Mouse (Mus musculus): ENCODE measurements at regions not wholly inside any gene's neighbourhood (a gene's known extent, or its start where the extent isn't known, plus 50 kb on each side); places are given as distances from the start of the nearest gene placed in this dataset.

GRCm38 (mm10) chr15:11529819-11530810 is 130.7 kb upstream of the Tars start:
- Histone ChIP-seq H3K4me3 (ENCODE audit: low read length) (no peak overlapping the region), H3K27ac (ENCODE audit: low read length) (no peak overlapping the region), H3K9me3 (ENCODE audit: control insufficient read depth, low read length) (no peaks in the 10 kb centered on the region), H3K27me3 (ENCODE audit: control insufficient read depth, insufficient read depth, low read depth, low read length) (no peaks in the 10 kb centered on the region), H3K36me3 (ENCODE audit: control insufficient read depth, insufficient read depth, low read length) (no peaks in the 10 kb centered on the region), H3K4me2 (ENCODE audit: low read depth, low read length) (no peak overlapping the region), H3K4me1 (replicated peaks; ENCODE audit: control insufficient read depth, insufficient read depth, low read length) (no peaks in the 10 kb centered on the region), H3K9ac (ENCODE audit: low read length) (no peak overlapping the region)
- 48% methylated on average over 8 of the region's 8 CpGs for WGBS
- ATAC-seq (ENCODE audit: low read depth), result no peak

GRCm38 (mm10) chr15:11524337-11525106 is 125.1 kb upstream of the Tars start:
- Histone ChIP-seq H3K27me3 (ENCODE audit: control insufficient read depth, insufficient read depth, low read depth, low read length) (no peaks in the 10 kb centered on the region), H3K4me3 (ENCODE audit: low read length) (no peak overlapping the region), H3K9me3 (ENCODE audit: control insufficient read depth, low read length) (no peaks in the 10 kb centered on the region), H3K27ac (ENCODE audit: low read length) (no peak overlapping the region), H3K4me1 (replicated peaks; ENCODE audit: control insufficient read depth, insufficient read depth, low read length) (no peaks in the 10 kb centered on the region), H3K4me2 (ENCODE audit: low read depth, low read length) (no peak overlapping the region), H3K36me3 (ENCODE audit: control insufficient read depth, insufficient read depth, low read length) (no peaks in the 10 kb centered on the region), H3K9ac (ENCODE audit: low read length) (no peak overlapping the region)
- WGBS, result 78% methylated on average over 5 of the region's 5 CpGs
- no peak for ATAC-seq (ENCODE audit: low read depth)

DNA sequence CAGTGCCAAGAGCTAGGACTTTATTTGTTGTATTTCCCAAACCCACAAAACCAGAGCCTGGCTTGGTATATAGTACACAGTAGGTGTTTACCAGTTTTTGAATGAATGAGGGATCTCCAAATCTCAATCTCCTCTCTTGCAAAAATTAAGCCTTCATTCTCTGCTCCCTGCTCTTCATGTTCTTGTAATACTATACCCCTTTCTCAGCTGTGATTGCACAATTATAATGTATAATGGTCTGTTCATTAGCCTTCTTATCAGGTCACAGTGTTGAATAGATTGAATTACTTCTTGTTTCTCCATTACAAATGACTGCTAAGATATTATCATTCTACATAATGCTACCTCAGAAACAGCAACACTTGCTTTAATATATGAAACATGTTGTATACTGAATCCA is 119.1 kb upstream of the Tars start:
- Histone ChIP-seq H3K4me2 (ENCODE audit: low read depth, low read length) (no peak overlapping the region), H3K36me3 (ENCODE audit: control insufficient read depth, insufficient read depth, low read length) (no peaks in the 10 kb centered on the region), H3K27ac (ENCODE audit: low read length) (no peak overlapping the region), H3K9ac (ENCODE audit: low read length) (no peak overlapping the region), H3K4me3 (ENCODE audit: low read length) (no peak overlapping the region), H3K4me1 (replicated peaks; ENCODE audit: control insufficient read depth, insufficient read depth, low read length) (no peaks in the 10 kb centered on the region), H3K9me3 (ENCODE audit: control insufficient read depth, low read length) (no peaks in the 10 kb centered on the region), H3K27me3 (ENCODE audit: control insufficient read depth, insufficient read depth, low read depth, low read length) (no peaks in the 10 kb centered on the region)
- no peak for ATAC-seq (ENCODE audit: low read depth)

DNA sequence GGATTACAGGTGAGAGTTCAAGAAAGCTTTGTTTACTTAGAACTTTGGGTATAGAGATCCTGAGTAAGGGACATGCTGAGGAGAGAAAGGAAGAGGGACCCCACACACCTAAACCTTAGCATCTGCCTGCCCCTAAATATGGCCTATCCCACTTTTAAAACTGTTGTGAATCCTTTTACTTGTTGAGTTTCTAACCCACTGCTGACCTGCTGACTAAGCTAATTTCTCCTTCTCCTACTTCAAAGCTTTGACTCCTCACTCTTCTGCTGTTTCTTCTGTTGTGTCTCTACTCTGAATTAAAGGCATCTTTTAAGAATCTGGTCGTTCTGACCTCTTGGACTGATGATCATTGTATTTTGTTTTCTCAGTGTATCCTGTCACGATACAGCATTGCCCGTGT is 118.4 kb upstream of the Tars start:
- Histone ChIP-seq H3K4me3 (ENCODE audit: low read length) (no peak overlapping the region), H3K9me3 (ENCODE audit: control insufficient read depth, low read length) (no peaks in the 10 kb centered on the region), H3K27me3 (ENCODE audit: control insufficient read depth, insufficient read depth, low read depth, low read length) (no peaks in the 10 kb centered on the region), H3K36me3 (ENCODE audit: control insufficient read depth, insufficient read depth, low read length) (no peaks in the 10 kb centered on the region), H3K9ac (ENCODE audit: low read length) (no peak overlapping the region), H3K27ac (ENCODE audit: low read length) (no peak overlapping the region), H3K4me2 (ENCODE audit: low read depth, low read length) (no peak overlapping the region), H3K4me1 (replicated peaks; ENCODE audit: control insufficient read depth, insufficient read depth, low read length) (no peaks in the 10 kb centered on the region)
- 70% methylated on average over 3 of the region's 3 CpGs for WGBS
- ATAC-seq (ENCODE audit: low read depth), result no peak

GRCm38 (mm10) chr15:11505076-11505639 is 105.7 kb upstream of the Tars start:
- 20% methylated on average over 4 of the region's 4 CpGs for WGBS
- H3K27ac ChIP-seq (ENCODE audit: low read length), result no peak overlapping the region
- H3K4me1 ChIP-seq (replicated peaks; ENCODE audit: control insufficient read depth, insufficient read depth, low read length), result no peaks in the 10 kb centered on the region; the same call in 1 of the 2 replicates
- H3K9me3 ChIP-seq (ENCODE audit: control insufficient read depth, low read length), result no peaks in the 10 kb centered on the region
- H3K4me2 ChIP-seq (ENCODE audit: low read depth, low read length), result no peak overlapping the region
- H3K27me3 ChIP-seq (ENCODE audit: control insufficient read depth, insufficient read depth, low read depth, low read length), result no peaks in the 10 kb centered on the region
- ATAC-seq (ENCODE audit: low read depth), result peak; percentile 68
- no peaks in the 10 kb centered on the region for H3K36me3 ChIP-seq (ENCODE audit: control insufficient read depth, insufficient read depth, low read length)
- H3K4me3 ChIP-seq (ENCODE audit: low read length), result no peak overlapping the region
- no peak overlapping the region for H3K9ac ChIP-seq (ENCODE audit: low read length)

- Histone ChIP-seq H3K4me1 (replicated peaks; ENCODE audit: control insufficient read depth, insufficient read depth, low read length) (no peaks in the 10 kb centered on the region), H3K27me3 (ENCODE audit: control insufficient read depth, insufficient read depth, low read depth, low read length) (no peaks in the 10 kb centered on the region), H3K36me3 (ENCODE audit: control insufficient read depth, insufficient read depth, low read length) (no peaks in the 10 kb centered on the region), H3K27ac (ENCODE audit: low read length) (no peak overlapping the region), H3K9ac (ENCODE audit: low read length) (no peak overlapping the region), H3K9me3 (ENCODE audit: control insufficient read depth, low read length) (no peaks in the 10 kb centered on the region), H3K4me3 (ENCODE audit: low read length) (no peak overlapping the region), H3K4me2 (ENCODE audit: low read depth, low read length) (no peak overlapping the region)
- WGBS, result 80% methylated on average over 2 of the region's 2 CpGs
- ATAC-seq (ENCODE audit: low read depth), result no peak
Observed at GRCm38 (mm10) chr15:11496436-11496835, 97.0 kb upstream of the Tars start.

GRCm38 (mm10) chr15:11489116-11489515 is 89.7 kb upstream of the Tars start:
- no peaks in the 10 kb centered on the region for H3K36me3 ChIP-seq (ENCODE audit: control insufficient read depth, insufficient read depth, low read length)
- no peaks in the 10 kb centered on the region for H3K9me3 ChIP-seq (ENCODE audit: control insufficient read depth, low read length)
- H3K4me2 ChIP-seq (ENCODE audit: low read depth, low read length), result no peak overlapping the region
- H3K27ac ChIP-seq (ENCODE audit: low read length), result no peak overlapping the region
- no peaks in the 10 kb centered on the region for H3K4me1 ChIP-seq (replicated peaks; ENCODE audit: control insufficient read depth, insufficient read depth, low read length)
- H3K27me3 ChIP-seq (ENCODE audit: control insufficient read depth, insufficient read depth, low read depth, low read length), result no peaks in the 10 kb centered on the region
- H3K4me3 ChIP-seq (ENCODE audit: low read length), result no peak overlapping the region
- WGBS, result 55% methylated on average over 3 of the region's 3 CpGs
- no peak overlapping the region for H3K9ac ChIP-seq (ENCODE audit: low read length)
- no peak for ATAC-seq (ENCODE audit: low read depth)

GRCm38 (mm10) chr15:11487268-11487783 is 87.9 kb upstream of the Tars start:
- H3K36me3 ChIP-seq (ENCODE audit: control insufficient read depth, insufficient read depth, low read length), result no peaks in the 10 kb centered on the region
- H3K4me3 ChIP-seq (ENCODE audit: low read length), result no peak overlapping the region
- no peak for ATAC-seq (ENCODE audit: low read depth)
- no peak overlapping the region for H3K4me2 ChIP-seq (ENCODE audit: low read depth, low read length)
- no peaks in the 10 kb centered on the region for H3K4me1 ChIP-seq (replicated peaks; ENCODE audit: control insufficient read depth, insufficient read depth, low read length)
- 73% methylated on average over 5 of the region's 5 CpGs for WGBS
- H3K27ac ChIP-seq (ENCODE audit: low read length), result no peak overlapping the region
- H3K9ac ChIP-seq (ENCODE audit: low read length), result no peak overlapping the region
- H3K9me3 ChIP-seq (ENCODE audit: control insufficient read depth, low read length), result no peaks in the 10 kb centered on the region
- no peaks in the 10 kb centered on the region for H3K27me3 ChIP-seq (ENCODE audit: control insufficient read depth, insufficient read depth, low read depth, low read length)

DNA sequence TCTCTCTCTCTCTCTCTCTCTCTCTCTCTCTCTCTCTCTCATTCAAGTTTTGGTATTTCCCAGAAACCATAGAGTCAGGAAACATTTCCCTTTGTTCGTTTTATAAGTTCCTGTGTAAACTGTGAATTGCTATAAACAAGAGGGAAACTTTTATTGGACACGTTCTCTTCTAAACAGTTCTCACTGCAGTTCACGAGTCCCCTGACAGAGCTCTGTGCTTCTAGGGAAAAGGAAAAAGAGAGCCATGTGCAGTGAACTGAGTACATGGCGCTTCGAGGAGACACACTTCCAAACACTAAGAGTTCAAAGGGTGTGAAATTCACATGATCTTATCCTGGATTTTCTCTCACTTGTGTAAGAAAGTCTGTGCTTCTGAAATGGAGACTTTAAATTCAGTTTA is 84.5 kb upstream of the Tars start:
- no peak overlapping the region for H3K4me2 ChIP-seq (ENCODE audit: low read depth, low read length)
- H3K27me3 ChIP-seq (ENCODE audit: control insufficient read depth, insufficient read depth, low read depth, low read length), result no peaks in the 10 kb centered on the region

More for the DNA sequence above, 84.5 kb upstream of the Tars start:
- Histone ChIP-seq H3K9me3 (ENCODE audit: control insufficient read depth, low read length) (no peaks in the 10 kb centered on the region), H3K9ac (ENCODE audit: low read length) (no peak overlapping the region), H3K4me3 (ENCODE audit: low read length) (no peak overlapping the region), H3K36me3 (ENCODE audit: control insufficient read depth, insufficient read depth, low read length) (no peaks in the 10 kb centered on the region), H3K4me1 (replicated peaks; ENCODE audit: control insufficient read depth, insufficient read depth, low read length) (no peaks in the 10 kb centered on the region), H3K27ac (ENCODE audit: low read length) (no peak overlapping the region)
- 45% methylated on average over 5 of the region's 5 CpGs for WGBS
- ATAC-seq (ENCODE audit: low read depth), result no peak

Data from lung, embryonic 16.5 days (tissue).